Mouse (Mus musculus) hindbrain, embryonic 11.5 days (tissue): ENCODE measurements around the gene Cacna1e. TPM values are rescaled to one million over a fixed set of nuclear protein-coding genes. Genes with fewer than 3 reads are reported as not detected.

Experiments
- ATAC-seq: fragments of 200-750 bp; cut with Nextera tagmentation; 2 replicates; pipeline ENCODE4 v1.8.0; 2017; ENCODE audit warnings: mild to moderate bottlenecking, moderate TSS enrichment, moderate library complexity; ENCODE audit not compliant: low FRiP score
- DNase-seq: peaks from one replicate; pipeline ENCODE4 v3.0.0-alpha.2; 2015; ENCODE audit warnings: low spot score
- H3K27ac ChIP-seq: fragments of 300-500 bp; sonication (generic); 2 replicates; pipeline ENCODE4 v1.5.1; 2014; ENCODE audit warnings: mild to moderate bottlenecking, low read depth, low read length
- H3K27me3 ChIP-seq: fragments of 300-500 bp; sonication (generic); 2 replicates; pipeline ENCODE4 v1.6.1; 2014; ENCODE audit warnings: mild to moderate bottlenecking, low read length, moderate library complexity, mixed read lengths; ENCODE audit not compliant: control insufficient read depth, insufficient read depth
- H3K36me3 ChIP-seq: fragments of 300-500 bp; sonication (generic); 2 replicates; pipeline ENCODE4 v1.6.1; 2014; ENCODE audit warnings: mild to moderate bottlenecking, low read length, moderate library complexity, mixed read lengths; ENCODE audit not compliant: control insufficient read depth, insufficient read depth
- H3K4me1 ChIP-seq: fragments of 300-500 bp; sonication (generic); replicated peaks from 2 replicates; pipeline ENCODE4 v1.6.1; 2014; ENCODE audit warnings: low read length, mixed read lengths; ENCODE audit not compliant: control insufficient read depth, insufficient read depth
- H3K4me2 ChIP-seq: fragments of 300-500 bp; sonication (generic); replicated peaks from 2 replicates; pipeline ENCODE4 v1.6.1; 2014; ENCODE audit warnings: mild to moderate bottlenecking, low read depth, low read length
- H3K4me3 ChIP-seq: fragments of 300-500 bp; sonication (generic); 2 replicates; pipeline ENCODE4 v1.5.1; 2014; ENCODE audit warnings: low read depth, low read length
- H3K9ac ChIP-seq: fragments of 300-500 bp; sonication (generic); 2 replicates; pipeline ENCODE4 v1.6.1; 2014; ENCODE audit warnings: low read depth, low read length
- H3K9me3 ChIP-seq: fragments of 300-500 bp; sonication (generic); 2 replicates; pipeline ENCODE4 v1.6.1; 2016; ENCODE audit warnings: low read length; ENCODE audit not compliant: control insufficient read depth
- WGBS: fragments of 180-500 bp; shearing (Covaris S2); extraction: QIAGEN DNeasy Blood & Tissue Kit; methylation state at CpG from one replicate; pipeline ENCODE4 v1.1.7; 2014; 5-methylcytosine and 5-hydroxymethylcytosine counted together
- polyA plus RNA-seq: library from polyadenylated mRNA; unstranded; fragments of >200 nt; fragmentation: Nextera tagmentation; extraction: Ambion mirVana; gene quantifications from 2 replicates; pipeline ENCODE4 v1.2.1, GENCODE M21; 2014

Cacna1e gene
- polyA plus RNA-seq, 1 experiment from 2014 or later, result 3.9 TPM

DNA sequence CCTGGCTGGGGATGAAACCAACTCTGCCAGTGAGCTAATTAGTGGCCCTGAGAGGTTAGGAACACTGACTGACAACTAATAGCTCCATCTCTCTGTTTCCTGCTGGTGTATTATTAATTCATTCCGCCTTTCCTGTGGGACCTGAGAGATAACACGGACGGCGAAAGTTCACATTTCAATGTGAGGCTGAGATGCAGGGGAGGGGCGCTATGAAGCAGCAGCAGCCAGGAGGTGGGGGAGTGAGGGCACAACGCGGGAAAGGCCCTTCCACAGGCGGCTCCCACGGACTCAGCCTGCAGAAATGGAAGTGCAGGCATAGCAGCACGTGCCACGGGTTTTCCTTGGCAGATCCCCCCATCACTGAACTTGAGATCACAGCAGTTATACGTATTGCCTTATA is 99.4 kb downstream of the Cacna1e start:
- no peak for ATAC-seq
- Histone ChIP-seq H3K36me3 (no peaks in the 10 kb centered on the region), H3K4me3 (no peak overlapping the region), H3K4me2 (no peak overlapping the region), H3K27ac (no peak overlapping the region), H3K9me3 (no peaks in the 10 kb centered on the region), H3K27me3 (no peaks in the 10 kb centered on the region), H3K4me1 (0 out of 2 replicates have a peak, but pooled peaks cover 2% of the 10 kb centered on the region), H3K9ac (no peak overlapping the region)
- 31% methylated on average over 12 of the region's 12 CpGs for WGBS
- DNase-seq, result no peak

DNA sequence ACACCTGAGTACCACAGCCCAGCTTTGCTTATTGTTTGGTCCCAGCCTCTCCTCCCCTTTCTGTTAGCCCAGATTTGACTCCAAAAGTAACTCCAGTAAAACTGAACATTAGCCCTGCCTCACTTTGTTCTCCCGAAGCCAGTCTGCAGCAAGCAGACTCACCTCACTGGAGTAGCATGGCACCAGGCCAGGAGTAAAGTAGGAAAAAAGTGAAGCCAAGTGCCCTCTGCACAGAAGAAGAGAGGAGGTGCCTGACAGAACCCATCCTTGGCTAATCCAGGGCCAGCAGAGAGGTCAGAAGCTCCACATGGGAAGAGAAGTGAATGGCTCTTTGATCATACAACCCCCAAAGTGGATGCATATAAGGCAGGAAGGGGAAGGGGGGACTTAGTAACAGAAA is 100.8 kb downstream of the Cacna1e start:
- Histone ChIP-seq H3K4me3 (no peak overlapping the region), H3K4me2 (no peak overlapping the region), H3K27me3 (no peaks in the 10 kb centered on the region), H3K9ac (no peak overlapping the region), H3K4me1 (0 out of 2 replicates have a peak, but pooled peaks cover 2% of the 10 kb centered on the region), H3K36me3 (no peaks in the 10 kb centered on the region), H3K9me3 (no peaks in the 10 kb centered on the region), H3K27ac (no peak overlapping the region)
- no peak for ATAC-seq
- 90% methylated on average over 1 of the region's 1 CpGs for WGBS
- no peak for DNase-seq

DNA sequence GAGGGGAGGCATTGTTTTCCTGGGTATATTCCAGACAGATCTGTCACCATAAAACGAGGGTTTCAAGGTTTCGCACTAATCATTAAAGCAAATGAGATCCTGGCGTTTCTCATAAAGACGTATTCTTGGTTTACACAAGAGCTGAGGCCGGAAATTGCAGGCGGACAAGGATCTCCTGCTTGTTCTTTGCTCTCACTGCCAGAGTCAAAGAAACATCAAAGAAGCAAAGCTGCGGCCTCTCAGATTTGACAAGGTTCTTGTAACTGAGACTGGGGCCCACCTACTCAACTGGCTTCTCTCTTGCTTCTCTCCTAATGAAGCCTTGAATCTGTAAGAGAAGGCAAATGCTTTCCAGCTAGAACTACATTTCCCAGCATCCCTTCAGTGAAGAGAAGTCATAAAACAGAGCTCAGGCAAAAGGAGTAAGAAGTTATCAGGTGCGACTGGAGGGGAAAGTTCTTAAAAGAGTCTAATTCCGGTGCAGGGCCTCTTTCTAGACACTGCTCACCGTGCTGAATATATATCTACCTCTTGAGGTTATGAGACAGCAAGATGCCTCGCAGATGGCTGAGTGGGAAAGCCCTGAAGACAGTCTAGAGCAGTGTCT is 104.3 kb downstream of the Cacna1e start:
- no peak overlapping the region for H3K9ac ChIP-seq
- H3K4me3 ChIP-seq, result no peak overlapping the region
- H3K27ac ChIP-seq, result no peak overlapping the region
- no peaks in the 10 kb centered on the region for H3K27me3 ChIP-seq
- 0 out of 2 replicates have a peak, but pooled peaks cover 2% of the 10 kb centered on the region for H3K4me1 ChIP-seq
- no peak for ATAC-seq
- no peak overlapping the region for H3K4me2 ChIP-seq
- 75% methylated on average over 11 of the region's 11 CpGs for WGBS
- no peaks in the 10 kb centered on the region for H3K36me3 ChIP-seq
- no peak for DNase-seq
- no peaks in the 10 kb centered on the region for H3K9me3 ChIP-seq

DNA sequence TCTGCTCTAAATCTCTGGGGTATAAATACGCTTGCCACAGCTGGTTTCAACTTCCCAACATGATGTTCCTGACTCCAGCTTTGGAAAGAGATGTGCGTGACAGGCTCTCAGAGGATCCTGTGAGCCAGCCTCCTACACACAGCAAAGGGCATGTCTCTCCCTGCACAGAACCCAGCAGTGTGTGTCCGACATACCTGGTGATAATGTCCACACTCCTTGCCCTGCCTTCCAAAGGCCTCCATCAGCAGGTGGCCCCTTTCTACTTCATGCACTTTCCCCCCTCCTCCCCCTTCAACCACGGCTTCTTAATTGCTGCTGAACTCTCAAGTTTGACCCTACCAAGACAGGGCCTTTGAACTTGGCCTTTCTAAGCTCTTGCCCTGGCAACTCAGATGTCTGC is 108.0 kb downstream of the Cacna1e start:
- Histone ChIP-seq H3K9me3 (no peaks in the 10 kb centered on the region), H3K36me3 (no peaks in the 10 kb centered on the region), H3K27ac (no peak overlapping the region), H3K27me3 (no peaks in the 10 kb centered on the region), H3K4me3 (no peak overlapping the region), H3K4me2 (no peak overlapping the region), H3K9ac (no peak overlapping the region), H3K4me1 (no peaks in the 10 kb centered on the region)
- ATAC-seq (no peak), DNase-seq (no peak)
- whole genome bisulfite sequencing, result 64% methylated on average over 4 of the region's 4 CpGs

DNA sequence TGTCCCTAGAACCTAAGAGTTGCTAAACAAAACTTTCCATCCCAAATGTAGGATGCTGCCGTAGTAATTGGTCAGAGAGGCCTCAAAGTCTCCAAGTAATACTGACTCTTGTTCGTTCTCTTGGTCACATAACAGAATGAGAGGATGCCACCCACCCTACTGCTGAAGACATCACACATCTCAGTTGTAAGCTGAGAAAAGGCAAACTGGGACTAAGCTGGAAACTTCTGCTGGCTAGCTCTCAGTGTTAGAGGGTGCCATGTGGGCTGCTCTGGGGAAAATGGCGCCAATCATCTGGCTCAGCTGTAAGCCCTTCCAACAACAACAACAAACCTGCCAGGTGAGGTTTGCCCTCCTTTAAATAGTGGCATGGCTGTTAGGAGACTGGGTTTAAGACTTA is 109.8 kb downstream of the Cacna1e start:
- H3K4me1 ChIP-seq, result no peaks in the 10 kb centered on the region
- no peaks in the 10 kb centered on the region for H3K9me3 ChIP-seq
- no peak overlapping the region for H3K4me3 ChIP-seq
- no peaks in the 10 kb centered on the region for H3K27me3 ChIP-seq
- DNase-seq (no peak), ATAC-seq (no peak)
- H3K36me3 ChIP-seq, result no peaks in the 10 kb centered on the region
- no peak overlapping the region for H3K9ac ChIP-seq
- H3K27ac ChIP-seq, result no peak overlapping the region
- 88% methylated on average over 3 of the region's 3 CpGs for WGBS
- no peak overlapping the region for H3K4me2 ChIP-seq

DNA sequence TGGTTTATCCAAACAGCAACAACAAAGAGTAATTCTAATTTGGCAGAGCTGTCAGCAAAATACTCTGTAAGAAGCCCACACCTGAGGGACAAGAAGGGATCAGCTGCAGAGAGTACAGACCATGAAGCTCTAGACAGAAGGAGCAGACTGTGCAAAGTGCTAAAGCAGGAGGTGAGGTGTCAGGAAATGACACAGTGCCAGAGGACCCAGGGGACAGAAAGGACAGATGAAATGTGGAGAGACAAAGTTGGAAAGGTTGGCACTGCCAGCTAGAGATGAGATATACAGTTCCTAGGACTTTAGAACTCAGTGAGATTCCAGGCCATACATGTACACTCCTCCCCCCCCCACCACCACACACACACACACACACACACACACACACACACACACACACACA is 113.2 kb downstream of the Cacna1e start:
- Histone ChIP-seq H3K27ac (no peak overlapping the region), H3K27me3 (no peaks in the 10 kb centered on the region), H3K9ac (no peak overlapping the region), H3K4me2 (no peak overlapping the region), H3K4me3 (no peak overlapping the region), H3K9me3 (no peaks in the 10 kb centered on the region), H3K4me1 (no peaks in the 10 kb centered on the region), H3K36me3 (no peaks in the 10 kb centered on the region)
- ATAC-seq (no peak), DNase-seq (no peak)

DNA sequence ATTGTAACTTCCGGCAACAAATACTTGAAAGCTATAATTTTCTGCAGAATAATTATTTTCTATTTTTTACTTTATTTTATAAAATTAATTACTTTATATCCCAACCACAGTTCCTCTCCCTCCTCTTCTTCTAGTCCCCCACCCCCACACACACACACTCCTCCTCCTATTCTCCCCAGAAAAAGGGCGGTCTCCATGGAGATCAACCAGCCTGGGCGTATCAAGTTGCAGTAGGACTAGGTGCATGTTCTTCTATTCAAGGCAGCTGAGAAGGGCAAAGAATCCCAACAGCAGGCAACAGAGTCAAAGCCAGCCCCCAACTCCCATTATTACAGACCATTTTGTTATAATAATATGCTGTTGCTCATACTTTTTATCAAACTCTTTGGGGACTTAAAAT is 113.8 kb downstream of the Cacna1e start:
- no peaks in the 10 kb centered on the region for H3K4me1 ChIP-seq
- H3K27me3 ChIP-seq, result no peaks in the 10 kb centered on the region
- no peak overlapping the region for H3K4me3 ChIP-seq
- 44% methylated on average over 3 of the region's 3 CpGs for WGBS
- no peak overlapping the region for H3K9ac ChIP-seq
- no peak overlapping the region for H3K27ac ChIP-seq
- ATAC-seq (no peak), DNase-seq (peak; percentile 12)
- H3K4me2 ChIP-seq, result no peak overlapping the region
- H3K36me3 ChIP-seq, result no peaks in the 10 kb centered on the region
- no peaks in the 10 kb centered on the region for H3K9me3 ChIP-seq

DNA sequence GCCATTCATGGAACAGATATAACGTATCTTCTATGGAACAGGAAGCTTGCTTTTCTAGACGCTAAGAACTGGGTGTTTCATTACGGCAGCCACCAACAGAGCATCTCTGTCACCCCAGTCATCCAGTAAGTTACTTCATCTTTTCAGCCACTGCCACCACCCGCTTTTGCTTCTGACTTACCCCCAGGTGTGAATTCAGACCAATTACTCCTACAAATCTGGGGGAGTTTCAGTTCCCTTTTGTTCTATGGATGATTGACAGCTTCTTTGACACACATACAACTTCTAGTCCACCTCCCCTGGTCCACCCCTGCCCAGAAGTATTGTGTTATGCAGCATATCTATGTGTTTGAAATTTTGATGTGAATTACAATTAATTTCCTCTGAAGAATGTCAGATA is 121.2 kb downstream of the Cacna1e start:
- Histone ChIP-seq H3K9ac (no peak overlapping the region), H3K27ac (no peak overlapping the region), H3K4me1 (no peaks in the 10 kb centered on the region), H3K27me3 (no peaks in the 10 kb centered on the region), H3K4me3 (no peak overlapping the region), H3K4me2 (no peak overlapping the region), H3K9me3 (no peaks in the 10 kb centered on the region), H3K36me3 (no peaks in the 10 kb centered on the region)
- 81% methylated on average over 4 of the region's 4 CpGs for WGBS
- ATAC-seq, result no peak
- no peak for DNase-seq

DNA sequence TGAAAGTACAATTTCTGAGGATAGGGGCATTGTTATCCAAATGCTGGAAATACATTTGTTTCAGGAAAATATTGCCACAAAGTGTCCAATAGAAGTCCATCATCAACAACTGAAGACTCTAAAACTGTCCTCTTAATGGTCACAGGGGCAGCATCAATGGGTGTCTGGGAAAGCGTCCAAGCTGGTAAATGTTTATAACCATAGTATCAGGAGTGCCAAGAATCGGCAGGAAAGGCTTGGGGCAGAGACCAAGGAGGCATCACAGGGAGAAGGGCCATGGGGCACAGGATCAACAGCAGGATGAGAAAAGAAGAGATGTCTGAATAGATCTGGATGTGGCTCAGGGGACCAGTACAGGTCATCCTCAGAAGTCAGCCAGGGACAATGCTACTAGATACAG is 132.2 kb downstream of the Cacna1e start:
- no peak overlapping the region for H3K27ac ChIP-seq
- no peaks in the 10 kb centered on the region for H3K27me3 ChIP-seq
- no peaks in the 10 kb centered on the region for H3K9me3 ChIP-seq
- no peaks in the 10 kb centered on the region for H3K4me1 ChIP-seq
- H3K4me3 ChIP-seq, result no peak overlapping the region
- H3K9ac ChIP-seq, result no peak overlapping the region
- DNase-seq, result no peak
- H3K4me2 ChIP-seq, result no peak overlapping the region
- ATAC-seq, result no peak
- WGBS, result 85% methylated on average over 2 of the region's 2 CpGs
- no peaks in the 10 kb centered on the region for H3K36me3 ChIP-seq
